Mouse (Mus musculus) lung, postnatal 0 days (tissue): ENCODE results near the gene Smim13.

Source experiments
- CTCF ChIP-seq: IDR thresholded peaks from 2 replicates; pipeline ENCODE4 v1.5.1; 2016; ENCODE audit warnings: antibody characterized with exemption, mild to moderate bottlenecking
- EP300 ChIP-seq: IDR thresholded peaks from 2 replicates; pipeline ENCODE4 v1.6.1; 2016; ENCODE audit warnings: antibody characterized with exemption, mild to moderate bottlenecking, control low read depth

GRCm38 (mm10) chr13:41231389-41231983 lies 18.2 kb upstream of the Smim13 start:
- TF ChIP-seq CTCF (no peak), EP300 (no peak)
